Mouse (Mus musculus): Measurements from ENCODE around the gene Gm8362. TPM values are rescaled to one million over a fixed set of nuclear protein-coding genes. Genes with fewer than 3 reads are reported as not detected.
"Not testable (repeated sequence)": the region's sequence is repeated elsewhere in the genome, so short reads cannot be mapped to it uniquely, and the experiment has no call there.

Gene Gm8362
- total RNA-seq (2021), result not detected

DNA sequence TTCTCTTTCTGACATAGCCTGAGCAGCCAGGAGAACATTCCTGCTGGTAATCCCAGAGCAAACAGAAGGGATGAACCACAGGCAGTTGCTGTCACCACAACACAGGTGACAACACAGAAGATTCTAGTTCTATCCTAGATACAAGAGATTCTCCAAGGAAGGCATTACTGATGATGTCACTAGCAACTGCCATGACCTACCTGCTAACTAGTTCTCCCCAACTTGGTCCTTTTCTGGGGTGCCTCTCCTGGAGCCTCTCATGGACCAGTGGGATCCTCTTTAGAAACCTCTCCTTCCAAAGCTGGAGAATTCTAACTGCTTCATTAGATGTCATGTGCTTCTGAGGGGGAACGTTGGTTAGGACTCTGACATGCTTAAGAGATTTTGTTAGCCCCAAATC, at the start of gene Gm8362:
Gene Gm8362, minus strand, starts transcription at position 101 of the 400 bp plus-strand sequence.
- not testable (repeated sequence) for DNase-seq (ENCODE audit: extremely low spot score in 1 of 2, low spot score in 1 of 2)

DNA sequence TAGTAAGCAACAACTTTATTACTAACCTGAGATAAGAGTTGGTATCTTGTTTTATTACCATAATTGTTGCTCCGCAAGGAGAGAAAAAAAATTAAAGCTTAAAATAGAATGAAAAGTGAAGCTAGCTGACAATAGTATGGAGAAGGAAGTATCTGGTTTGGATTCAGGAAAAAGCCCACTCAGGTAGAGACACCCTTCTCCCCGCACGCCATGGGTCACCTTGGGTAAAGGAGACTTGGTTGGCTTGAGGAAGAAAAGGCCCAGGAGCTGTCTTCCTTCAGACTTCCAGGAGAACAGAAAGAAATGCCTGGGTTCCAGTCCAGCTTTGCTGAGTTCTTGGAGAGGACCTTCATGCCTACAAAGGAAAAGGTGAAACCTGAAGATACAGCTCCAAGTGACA, 49.1 kb upstream of the Gm8362 start:
- DNase-seq (ENCODE audit: extremely low spot score in 1 of 2, low spot score in 1 of 2), result not testable (repeated sequence)

DNA sequence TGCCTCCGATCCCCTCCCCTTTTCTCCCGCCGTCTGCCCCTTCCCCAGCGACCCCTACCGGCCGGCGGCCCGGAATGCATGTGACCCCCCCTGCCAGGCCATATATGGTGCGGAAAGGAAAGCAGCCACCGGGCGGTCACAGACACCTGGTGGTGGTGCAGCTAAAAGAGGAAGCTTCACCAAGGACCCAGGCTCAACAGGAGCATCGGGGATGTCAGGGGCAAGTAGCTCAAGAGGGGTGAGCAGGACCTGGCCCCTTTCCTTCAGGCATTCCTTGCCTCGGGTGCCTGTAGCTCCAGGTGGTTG, 17.0 kb downstream of the Gm8362 start:
- peak in 1 of 2 experiments; percentile 6 for DNase-seq (ENCODE audit: extremely low spot score in 1 of 2, low spot score in 1 of 2)

DNA sequence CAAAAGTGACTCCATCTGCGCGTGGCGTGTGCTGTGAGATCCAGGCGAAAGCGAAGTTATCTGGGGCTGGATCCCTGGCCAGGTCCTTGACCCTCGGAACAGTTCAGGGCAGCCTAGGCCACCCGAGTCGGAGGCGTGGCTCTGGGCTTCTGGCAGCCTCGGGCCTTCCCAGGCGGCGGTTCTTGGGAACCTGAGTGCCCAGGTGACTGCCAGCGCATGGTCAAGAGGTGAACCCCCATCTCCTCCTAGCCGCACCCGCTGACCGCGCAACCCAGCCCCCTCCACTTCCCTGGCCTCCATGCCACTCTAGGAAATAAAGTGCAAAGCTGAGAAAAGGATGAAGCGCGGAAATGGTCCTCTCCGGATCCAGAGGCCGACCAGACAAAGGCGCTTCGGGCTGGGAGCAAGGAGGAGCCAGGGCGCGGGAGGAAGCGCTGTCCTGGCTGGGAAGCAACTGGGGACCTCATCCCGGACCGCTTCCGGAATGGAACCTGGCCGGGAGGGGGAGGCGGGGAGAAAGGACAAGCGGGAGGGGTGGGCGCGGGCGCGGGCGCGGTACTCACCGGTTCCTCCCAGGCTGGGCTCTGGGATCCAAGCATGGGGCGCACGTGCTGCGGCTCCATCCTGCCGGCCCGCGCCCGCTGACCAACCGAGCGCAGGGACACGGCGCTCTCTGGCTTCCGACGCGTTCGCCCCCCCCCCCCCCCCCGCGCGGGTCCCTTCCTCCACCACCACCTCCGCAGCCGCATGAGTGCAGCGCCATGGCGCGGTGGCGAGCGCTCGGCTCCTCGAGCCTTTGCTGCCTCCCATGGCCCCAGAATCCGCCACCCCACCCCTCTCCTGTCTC, 17.6 kb downstream of the Gm8362 start:
- peak in 1 of 2 experiments; percentile 6 for DNase-seq (ENCODE audit: extremely low spot score in 1 of 2, low spot score in 1 of 2)

DNA sequence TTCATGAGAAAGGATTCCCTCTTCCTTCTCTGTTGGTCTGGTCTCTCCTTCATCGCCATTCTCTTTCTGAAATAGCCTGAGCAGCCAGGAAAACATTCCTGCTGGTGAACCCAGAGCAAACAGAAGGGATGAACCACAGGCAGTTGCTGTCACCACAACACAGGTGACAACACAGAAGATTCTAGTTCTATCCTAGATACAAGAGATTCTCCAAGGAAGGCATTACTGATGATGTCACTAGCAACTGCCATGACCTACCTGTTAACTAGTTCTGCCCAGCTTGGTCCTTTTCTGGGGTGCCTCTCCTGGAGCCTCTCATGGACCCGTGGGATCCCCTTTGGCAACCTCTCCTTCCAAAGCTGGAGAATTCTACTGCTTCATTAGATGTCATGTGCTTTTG, 32.0 kb downstream of the Gm8362 start, which contains the start of gene Gm3636:
Gene Gm3636, minus strand, starts transcription at position 101 of the 400 bp plus-strand sequence.
- DNase-seq (ENCODE audit: extremely low spot score in 1 of 2, low spot score in 1 of 2), result not testable (repeated sequence)

DNA sequence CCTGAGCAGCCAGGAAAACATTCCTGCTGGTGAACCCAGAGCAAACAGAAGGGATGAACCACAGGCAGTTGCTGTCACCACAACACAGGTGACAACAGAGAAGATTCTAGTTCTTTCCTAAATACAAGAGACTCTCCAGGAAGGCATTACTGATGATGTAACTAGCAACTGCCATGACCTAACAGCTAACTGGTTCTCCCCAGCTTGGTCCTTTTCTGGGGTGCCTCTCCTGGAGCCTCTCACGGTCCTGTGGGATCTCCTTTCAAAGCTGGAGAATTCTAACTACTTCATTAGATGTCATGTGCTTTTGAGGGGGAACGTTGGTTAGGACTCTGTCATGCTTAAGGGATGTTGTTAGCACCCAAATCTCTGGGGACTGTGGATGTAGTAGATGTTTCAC, 54.1 kb downstream of the Gm8362 start, which contains the start of gene Gm8050:
Gene Gm8050, minus strand, starts transcription at position 101 of the 400 bp plus-strand sequence.
- DNase-seq (ENCODE audit: extremely low spot score in 1 of 2, low spot score in 1 of 2), result not testable (repeated sequence)

Other genes with a start within 250 kb of the Gm8362 start
- gene Gm8356, start 237.1 kb downstream of the Gm8362 start, total RNA-seq (2021), result not detected
- gene Gm3629, start 183.8 kb downstream of the Gm8362 start, total RNA-seq (2021), result under 1 TPM; 0.52 to 0.98 TPM
- not detected for gene Gm3460, start 152.0 kb downstream of the Gm8362 start, total RNA-seq (2021)
- under 1 TPM in 1 of 2 experiments, not detected in 1; 0.21 TPM for gene Gm10251, start 90.2 kb downstream of the Gm8362 start, total RNA-seq (2021)
- not detected for gene Gm8050, start 54.2 kb downstream of the Gm8362 start, total RNA-seq (2021)
- 1 to 10 TPM; 2.1 to 3.2 TPM for gene Gm3636, start 32.1 kb downstream of the Gm8362 start, total RNA-seq (2021)
- not detected for gene Gm3642, start 65.9 kb upstream of the Gm8362 start, total RNA-seq (2021)
- gene Gm3667, start 115.6 kb upstream of the Gm8362 start, total RNA-seq (2021), result 1 to 10 TPM in 1 of 2 experiments, under 1 TPM in 1; 0.98 to 2.1 TPM
- gene Gm6356, start 199.4 kb upstream of the Gm8362 start, total RNA-seq (2021), result not detected

Data from layer of hippocampus, postnatal 25 days (tissue).